Mouse (Mus musculus) embryonic facial prominence, embryonic 14.5 days (tissue): ENCODE measurements around the gene Wnk1. TPM values are rescaled to one million over a fixed set of nuclear protein-coding genes. Genes with fewer than 3 reads are reported as not detected.

Source experiments
- ATAC-seq: fragments of 200-750 bp; cut with Nextera tagmentation; 2 replicates; pipeline ENCODE4 v1.8.0; 2017; ENCODE audit warnings: low read depth, moderate number of reproducible peaks, moderate TSS enrichment
- DNase-seq: peaks from one replicate; pipeline ENCODE4 v3.0.0-alpha.2; 2015; ENCODE audit warnings: low spot score
- H3K27ac ChIP-seq: fragments of 300-500 bp; sonication (generic); replicated peaks from 2 replicates; pipeline ENCODE4 v1.5.1; 2014; ENCODE audit warnings: low read depth, mild to moderate bottlenecking, low read length, moderate library complexity
- H3K27me3 ChIP-seq: fragments of 300-500 bp; sonication (generic); replicated peaks from 2 replicates; pipeline ENCODE4 v1.6.1; 2014; ENCODE audit warnings: low read length; ENCODE audit not compliant: control insufficient read depth, insufficient read depth
- H3K36me3 ChIP-seq: fragments of 300-500 bp; sonication (generic); 2 replicates; pipeline ENCODE4 v1.6.1; 2014; ENCODE audit warnings: low read length, mixed read lengths; ENCODE audit not compliant: control insufficient read depth, insufficient read depth
- H3K4me1 ChIP-seq: fragments of 300-500 bp; sonication (generic); 2 replicates; pipeline ENCODE4 v1.6.1; 2014; ENCODE audit warnings: antibody characterized with exemption, low read length; ENCODE audit not compliant: control insufficient read depth, insufficient read depth
- H3K4me2 ChIP-seq: fragments of 300-500 bp; sonication (generic); 2 replicates; pipeline ENCODE4 v1.6.1; 2014; ENCODE audit warnings: low read depth, mild to moderate bottlenecking, low read length, moderate library complexity, mixed read lengths
- H3K4me3 ChIP-seq: fragments of 300-500 bp; sonication (generic); 2 replicates; pipeline ENCODE4 v1.5.1; 2014; ENCODE audit warnings: low read depth, mild to moderate bottlenecking, low read length
- H3K9ac ChIP-seq: fragments of 300-500 bp; sonication (generic); 2 replicates; pipeline ENCODE4 v1.6.1; 2014; ENCODE audit warnings: low read depth, mild to moderate bottlenecking, low read length, moderate library complexity, mixed read lengths
- H3K9me3 ChIP-seq: fragments of 300-500 bp; sonication (generic); 2 replicates; pipeline ENCODE4 v1.6.1; 2016; ENCODE audit warnings: low read length; ENCODE audit not compliant: control insufficient read depth
- WGBS: fragments of 180-500 bp; shearing (Covaris S2); extraction: QIAGEN DNeasy Blood & Tissue Kit; methylation state at CpG from one replicate; pipeline ENCODE4 v1.1.7; 2014; 5-methylcytosine and 5-hydroxymethylcytosine counted together
- polyA plus RNA-seq: library from polyadenylated mRNA; unstranded; fragments of >200 nt; fragmentation: Nextera tagmentation; extraction: Ambion mirVana; gene quantifications from 2 replicates; pipeline ENCODE4 v1.2.1, GENCODE M21; 2014

Gene Wnk1
- polyA plus RNA-seq, 1 experiment from 2014 or later: 83.9 TPM

- ATAC-seq (no peak), DNase-seq (peak; percentile 59)
- peaks cover 15% of the 10 kb centered on the region for H3K36me3 ChIP-seq
- H3K27me3 ChIP-seq: no peaks in the 10 kb centered on the region
- H3K4me3 ChIP-seq: peak overlapping the region; percentile 88
- WGBS: under 1% methylated on average over 48 of the region's 51 CpGs
- no peaks in the 10 kb centered on the region for H3K9me3 ChIP-seq
- H3K4me1 ChIP-seq: peaks cover 14% of the 10 kb centered on the region
- peak overlapping the region; percentile 98 for H3K27ac ChIP-seq
- peak overlapping the region; percentile 88 for H3K4me2 ChIP-seq
- peak overlapping the region; percentile 81 for H3K9ac ChIP-seq
These were observed 1.4 kb downstream of the Wnk1 start for GRCm38 (mm10) chr6:120037004-120037635.

- Histone ChIP-seq H3K27me3 (no peaks in the 10 kb centered on the region), H3K4me3 (no peak overlapping the region), H3K4me2 (no peak overlapping the region), H3K9me3 (no peaks in the 10 kb centered on the region), H3K4me1 (no peaks in the 10 kb centered on the region), H3K27ac (no peak overlapping the region), H3K9ac (no peak overlapping the region), H3K36me3 (peaks cover 26% of the 10 kb centered on the region)
- DNase-seq (no peak), ATAC-seq (no peak)
These were observed 13.9 kb downstream of the Wnk1 start for GRCm38 (mm10) chr6:120024577-120024976.

- DNase-seq (no peak), ATAC-seq (no peak)
- Histone ChIP-seq H3K36me3 (peaks cover 18% of the 10 kb centered on the region; the same call in 1 of the 2 replicates), H3K9me3 (no peaks in the 10 kb centered on the region), H3K4me2 (no peak overlapping the region), H3K9ac (no peak overlapping the region), H3K4me1 (no peaks in the 10 kb centered on the region), H3K4me3 (no peak overlapping the region), H3K27me3 (no peaks in the 10 kb centered on the region), H3K27ac (no peak overlapping the region)
- 77% methylated on average over 1 of the region's 1 CpGs for WGBS
These were observed 14.7 kb downstream of the Wnk1 start for GRCm38 (mm10) chr6:120023746-120024145.

GRCm38 (mm10) chr6:120022042-120022441, 16.4 kb downstream of the Wnk1 start:
- Histone ChIP-seq H3K27me3 (no peaks in the 10 kb centered on the region), H3K27ac (no peak overlapping the region), H3K9me3 (no peaks in the 10 kb centered on the region), H3K4me2 (no peak overlapping the region), H3K9ac (no peak overlapping the region), H3K36me3 (0 out of 2 replicates have a peak, but pooled peaks cover 11% of the 10 kb centered on the region), H3K4me3 (no peak overlapping the region), H3K4me1 (no peaks in the 10 kb centered on the region)
- ATAC-seq (no peak), DNase-seq (no peak)
- 87% methylated on average over 3 of the region's 3 CpGs for WGBS

GRCm38 (mm10) chr6:120019697-120020096, 18.8 kb downstream of the Wnk1 start:
- ATAC-seq (no peak), DNase-seq (no peak)
- Histone ChIP-seq H3K36me3 (no peaks in the 10 kb centered on the region), H3K27me3 (no peaks in the 10 kb centered on the region), H3K9ac (no peak overlapping the region), H3K4me1 (no peaks in the 10 kb centered on the region), H3K9me3 (no peaks in the 10 kb centered on the region), H3K27ac (no peak overlapping the region), H3K4me2 (no peak overlapping the region), H3K4me3 (no peak overlapping the region)
- WGBS: 92% methylated on average over 2 of the region's 2 CpGs

GRCm38 (mm10) chr6:120013125-120013524, 25.3 kb downstream of the Wnk1 start:
- no peaks in the 10 kb centered on the region for H3K4me1 ChIP-seq
- H3K27me3 ChIP-seq: no peaks in the 10 kb centered on the region
- no peak overlapping the region for H3K4me3 ChIP-seq
- 78% methylated on average over 1 of the region's 1 CpGs for WGBS
- no peak overlapping the region for H3K27ac ChIP-seq
- DNase-seq (no peak), ATAC-seq (no peak)
- no peaks in the 10 kb centered on the region for H3K36me3 ChIP-seq
- no peak overlapping the region for H3K9ac ChIP-seq
- no peak overlapping the region for H3K4me2 ChIP-seq
- no peaks in the 10 kb centered on the region for H3K9me3 ChIP-seq

- 84% methylated on average over 1 of the region's 1 CpGs for WGBS
- H3K27me3 ChIP-seq: no peaks in the 10 kb centered on the region
- H3K4me1 ChIP-seq: no peaks in the 10 kb centered on the region
- no peak for ATAC-seq
- H3K4me2 ChIP-seq: no peak overlapping the region
- no peak for DNase-seq
- H3K27ac ChIP-seq: no peak overlapping the region
- no peaks in the 10 kb centered on the region for H3K36me3 ChIP-seq
- H3K9ac ChIP-seq: no peak overlapping the region
- H3K4me3 ChIP-seq: no peak overlapping the region
- no peaks in the 10 kb centered on the region for H3K9me3 ChIP-seq
These were observed 27.0 kb downstream of the Wnk1 start for GRCm38 (mm10) chr6:120011440-120011839.

- 71% methylated on average over 1 of the region's 1 CpGs for WGBS
- H3K27ac ChIP-seq: no peak overlapping the region
- no peak for ATAC-seq
These were observed 27.5 kb downstream of the Wnk1 start for GRCm38 (mm10) chr6:120011001-120011400.

GRCm38 (mm10) chr6:120010535-120010934, 27.9 kb downstream of the Wnk1 start:
- Histone ChIP-seq H3K36me3 (no peaks in the 10 kb centered on the region), H3K9ac (no peak overlapping the region), H3K27me3 (no peaks in the 10 kb centered on the region), H3K4me1 (no peaks in the 10 kb centered on the region), H3K27ac (no peak overlapping the region), H3K4me2 (no peak overlapping the region), H3K9me3 (no peaks in the 10 kb centered on the region), H3K4me3 (no peak overlapping the region)
- DNase-seq: no peak
- ATAC-seq: no peak

More at GRCm38 (mm10) chr6:120011001-120011400, 27.5 kb downstream of the Wnk1 start:
- no peaks in the 10 kb centered on the region for H3K4me1 ChIP-seq
- H3K4me3 ChIP-seq: no peak overlapping the region
- no peak overlapping the region for H3K4me2 ChIP-seq
- no peaks in the 10 kb centered on the region for H3K27me3 ChIP-seq
- DNase-seq: no peak
- no peaks in the 10 kb centered on the region for H3K36me3 ChIP-seq
- H3K9ac ChIP-seq: no peak overlapping the region
- H3K9me3 ChIP-seq: no peaks in the 10 kb centered on the region
